ENCODE assay signal across 13 mouse cellular contexts in the genomic region with DNA sequence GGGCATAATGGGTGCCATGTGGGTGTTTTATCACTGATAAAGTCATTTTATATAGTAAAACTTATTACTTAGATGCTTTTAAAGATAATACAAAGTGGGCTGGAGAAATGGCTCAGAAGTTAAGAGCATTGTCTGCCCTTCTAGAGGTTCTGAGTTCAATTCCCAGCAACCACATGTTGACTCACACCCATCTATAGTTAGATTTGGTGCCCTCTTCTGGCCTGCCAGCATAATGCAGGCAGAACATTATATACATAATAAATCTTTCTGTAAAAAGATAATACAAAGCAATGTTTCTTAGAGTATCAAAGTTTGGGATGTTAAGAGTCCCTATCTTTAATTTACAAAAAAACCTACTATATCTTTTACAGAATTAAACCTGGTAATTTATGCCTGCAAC. TPM values are rescaled to one million over a fixed set of nuclear protein-coding genes. Genes with fewer than 3 reads are reported as not detected.
DNase-seq lines count a peak whose midpoint lies in the region; ATAC-seq and TF ChIP-seq lines count a peak whose summit lies in the region.
"Had no signal": no experiment of that assay in that cellular context is flagged by ENCODE, and none has a peak within 500 bp of the region (broad histone marks: within the 10 kb centered on the region; RNA-seq: fewer than 3 reads in every experiment).

No protein-coding gene starts in this region.

- H3K4me3 ChIP-seq in heart, embryonic 12.5 days: no peak overlapping the region
- H3K4me3 ChIP-seq in lung, embryonic 14.5 days (ENCODE audit: low read depth, low read length): no peak overlapping the region
- H3K4me3 ChIP-seq: lung, embryonic 15.5 days; stomach, embryonic 15.5 days had no signal

- no peak overlapping the region for H3K9ac ChIP-seq in heart, embryonic 12.5 days
- no peak overlapping the region for H3K9ac ChIP-seq in lung, embryonic 14.5 days
- H3K9ac ChIP-seq: lung, embryonic 15.5 days; stomach, embryonic 15.5 days had no signal

- no peak overlapping the region for H3K27ac ChIP-seq in heart, embryonic 12.5 days (ENCODE audit: poor library complexity, severe bottlenecking)
- H3K27ac ChIP-seq in lung, embryonic 14.5 days (ENCODE audit: low read depth): no peak overlapping the region
- H3K27ac ChIP-seq: lung, embryonic 15.5 days; stomach, embryonic 15.5 days had no signal

- no peak for ATAC-seq in heart, embryonic 12.5 days (ENCODE audit: insufficient number of reproducible peaks, low FRiP score)
- no peak for ATAC-seq in lung, embryonic 14.5 days (ENCODE audit: insufficient read depth)
- peak; percentile 47 for ATAC-seq in CD4-positive, CD25-positive, alpha-beta regulatory T cell, adult 4 months
- no peak for ATAC-seq in erythroblast, adult 5-6 weeks (replicated peaks; ENCODE audit: low FRiP score, poor library complexity, severe bottlenecking)

- peak; percentile 10 for DNase-seq in heart, adult 11 months
- peak; percentile 25 for DNase-seq in lung, embryonic 14.5 days
- no peak for DNase-seq in lung, adult 18-20 months
- DNase-seq in naive thymus-derived CD4-positive, alpha-beta T cell, adult 2 months (ENCODE audit: low read depth): peak; percentile 33
- no peak for DNase-seq in neural tube, embryonic 10.5 days (ENCODE audit: extremely low spot score, low spot score)
- DNase-seq: cerebellum, adult 2 months; gastrocnemius, postnatal 10 days had no signal

- peaks cover 32% of the 10 kb centered on the region for H3K36me3 ChIP-seq in heart, embryonic 12.5 days
- H3K36me3 ChIP-seq in lung, embryonic 14.5 days (ENCODE audit: insufficient read depth): peaks cover 27% of the 10 kb centered on the region
- H3K36me3 ChIP-seq: lung, embryonic 15.5 days had no signal

- no peaks in the 10 kb centered on the region for H3K27me3 ChIP-seq in heart, embryonic 12.5 days (replicated peaks)
- H3K27me3 ChIP-seq in lung, embryonic 14.5 days (ENCODE audit: insufficient read depth, low read length): no peaks in the 10 kb centered on the region
- H3K27me3 ChIP-seq: lung, embryonic 15.5 days; stomach, embryonic 15.5 days had no signal

- no peaks in the 10 kb centered on the region for H3K4me1 ChIP-seq in heart, embryonic 12.5 days (replicated peaks)
- no peaks in the 10 kb centered on the region for H3K4me1 ChIP-seq in lung, embryonic 14.5 days (ENCODE audit: insufficient read depth)
- H3K4me1 ChIP-seq: lung, embryonic 15.5 days; stomach, embryonic 15.5 days had no signal

- H3K9me3 ChIP-seq in heart, embryonic 12.5 days (replicated peaks): no peaks in the 10 kb centered on the region
- H3K9me3 ChIP-seq in lung, embryonic 14.5 days (ENCODE audit: low read depth, low read length): no peaks in the 10 kb centered on the region
- H3K9me3 ChIP-seq: G1E; lung, embryonic 15.5 days; stomach, embryonic 15.5 days had no signal

- TF ChIP-seq CTCF in lung, embryonic 14.5 days (IDR thresholded peaks at IDR 0.05; ENCODE audit: low read depth): peak; percentile 43

- no peak overlapping the region for H3K4me2 ChIP-seq in heart, embryonic 12.5 days
- H3K4me2 ChIP-seq in lung, embryonic 14.5 days: no peak overlapping the region
- H3K4me2 ChIP-seq: lung, embryonic 15.5 days; stomach, embryonic 15.5 days had no signal

RNA-seq across cellular contexts. Expression of gene Hprt, which starts 27.6 kb away (rescaled TPM):
- 179 and 190 TPM in 2 replicates for polyA plus RNA-seq in heart, embryonic 12.5 days (2016; fragmentation: Nextera tagmentation; extraction: Ambion mirVana)
- 157 and 176 TPM in 2 replicates for polyA plus RNA-seq in lung, embryonic 14.5 days (2014; fragmentation: Nextera tagmentation; extraction: Ambion mirVana)
- 100 to 1,000 TPM; 253 to 255 TPM for polyA plus RNA-seq in CD4-positive, CD25-positive, alpha-beta regulatory T cell, adult 4 months (2017; shearing (Covaris generic))
- total RNA-seq in erythroblast, adult 5-6 weeks (2015; ENCODE audit: low replicate concordance): 112 and 116 TPM in 2 replicates
- total RNA-seq in erythroblast, adult 5-6 weeks (2017; ENCODE audit: low replicate concordance): 83.4 and 84.2 TPM in 2 replicates

Comparison
In these comparisons a context has a peak if more than half of its experiments do, and no peak if none do; other contexts are left out.
1. DNase-seq: peak in heart, adult 11 months (single experiment), lung, embryonic 14.5 days (single experiment) and naive thymus-derived CD4-positive, alpha-beta T cell, adult 2 months (single experiment); none in lung, adult 18-20 months (0 of 2) and neural tube, embryonic 10.5 days (single experiment).